Mouse (Mus musculus) heart, embryonic 14.5 days (tissue): ENCODE measurements at regions not wholly inside any gene's neighbourhood (a gene's known extent, or its start where the extent isn't known, plus 50 kb on each side); places are given as distances from the start of the nearest gene placed in this dataset.

Experiments used
- ATAC-seq: fragments of 200-750 bp; cut with Nextera tagmentation; 2 replicates; pipeline ENCODE4 v1.8.0; 2017; ENCODE audit warnings: low read depth, moderate TSS enrichment; ENCODE audit not compliant: insufficient number of reproducible peaks, insufficient read depth, low FRiP score
- H3K27ac ChIP-seq, 2 experiments: fragments of 200-500 bp in 1 of 2; fragments of 300-500 bp in 1 of 2; sonication (generic) in 1 of 2; replicated peaks in 1 of 2; 2 replicates each; pipeline ENCODE4 v1.5.1; 2012 to 2014; ENCODE audit warnings: low read depth in 2 of 2, low read length in 2 of 2, control low read depth in 1 of 2, mild to moderate bottlenecking in 1 of 2, mixed read lengths in 1 of 2; ENCODE audit not compliant: control insufficient read depth in 1 of 2, insufficient read depth in 1 of 2
- H3K27me3 ChIP-seq: fragments of 300-500 bp; sonication (generic); 2 replicates; pipeline ENCODE4 v1.6.1; 2014; ENCODE audit warnings: mild to moderate bottlenecking, low read length, control low read depth; ENCODE audit not compliant: control insufficient read depth, insufficient read depth
- H3K36me3 ChIP-seq: fragments of 300-500 bp; sonication (generic); 2 replicates; pipeline ENCODE4 v1.6.1; 2014; ENCODE audit warnings: mild to moderate bottlenecking, control low read depth, low read length, mixed read lengths; ENCODE audit not compliant: control insufficient read depth, insufficient read depth
- H3K4me1 ChIP-seq, 2 experiments: fragments of 200-500 bp in 1 of 2; fragments of 300-500 bp in 1 of 2; sonication (generic) in 1 of 2; 2 replicates each; pipeline ENCODE4 v1.6.1; 2012 to 2014; ENCODE audit warnings: low read length in 2 of 2, control low read depth in 1 of 2, mixed read lengths in 1 of 2; ENCODE audit not compliant: control insufficient read depth in 2 of 2, insufficient read depth in 2 of 2
- H3K4me2 ChIP-seq: fragments of 300-500 bp; sonication (generic); 2 replicates; pipeline ENCODE4 v1.6.1; 2014; ENCODE audit warnings: mild to moderate bottlenecking, low read length
- H3K4me3 ChIP-seq, 2 experiments: fragments of 200-500 bp in 1 of 2; fragments of 300-500 bp in 1 of 2; sonication (generic) in 1 of 2; 2 replicates each; pipeline ENCODE4 v1.5.1; 2012 to 2014; ENCODE audit warnings: low read length in 2 of 2, mild to moderate bottlenecking in 2 of 2, control low read depth in 1 of 2, low read depth in 1 of 2, moderate library complexity in 1 of 2; ENCODE audit not compliant: control insufficient read depth in 1 of 2, insufficient read depth in 1 of 2
- H3K9ac ChIP-seq: fragments of 300-500 bp; sonication (generic); 2 replicates; pipeline ENCODE4 v1.6.1; 2014; ENCODE audit warnings: mild to moderate bottlenecking, low read length
- H3K9me3 ChIP-seq: fragments of 300-500 bp; sonication (generic); 2 replicates; pipeline ENCODE4 v1.6.1; 2016; ENCODE audit warnings: low read length, control low read depth; ENCODE audit not compliant: control insufficient read depth
- WGBS: fragments of 180-500 bp; shearing (Covaris S2); extraction: QIAGEN DNeasy Blood & Tissue Kit; methylation state at CpG from one replicate; pipeline ENCODE4 v1.1.7; 2014; 5-methylcytosine and 5-hydroxymethylcytosine counted together

DNA sequence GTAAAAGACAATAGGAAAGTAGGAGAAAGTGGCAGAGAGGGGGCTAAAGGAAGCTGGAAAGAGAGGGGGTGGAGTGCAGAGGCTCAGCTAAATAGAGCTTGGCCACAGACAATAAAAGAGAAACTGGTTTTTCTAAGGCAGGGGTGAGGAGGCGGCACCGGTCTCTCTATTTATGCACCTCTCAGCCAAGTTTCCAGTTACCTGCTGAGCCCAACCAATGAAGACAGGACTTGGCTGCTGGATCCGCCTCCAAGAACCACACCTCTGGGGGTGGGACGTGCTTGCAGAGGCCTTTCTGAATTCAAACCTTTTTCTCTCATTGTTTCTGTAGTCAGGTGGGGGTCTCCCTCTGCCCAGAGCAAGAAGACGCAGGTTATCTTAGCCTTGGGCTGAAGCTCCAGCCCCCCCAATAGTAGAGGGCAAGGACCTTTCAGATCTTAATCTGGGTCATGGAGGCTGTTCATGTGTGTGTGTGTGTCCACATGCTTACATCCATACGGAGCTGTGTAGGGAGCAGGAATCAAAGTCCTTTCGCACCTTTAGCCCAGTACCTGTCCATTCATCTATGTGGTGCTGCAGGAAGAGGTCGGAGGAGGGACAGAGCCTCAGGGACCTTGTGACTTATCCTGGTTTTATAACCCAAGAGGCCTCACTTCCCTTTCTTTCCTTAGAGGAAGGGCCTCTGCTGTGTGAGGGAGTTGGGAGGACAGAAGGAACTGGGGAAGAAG is 140.1 kb upstream of the Camk1g start:
- H3K27me3 ChIP-seq, result no peaks in the 10 kb centered on the region
- no peak overlapping the region for H3K9ac ChIP-seq
- H3K27ac ChIP-seq, result no peak overlapping the region
- peaks cover 0 to 2% of the 10 kb centered on the region in 2 experiments; a peak in 1 of 4 replicates for H3K4me1 ChIP-seq
- no peak overlapping the region for H3K4me2 ChIP-seq
- no peak for ATAC-seq
- 58% methylated on average over 8 of the region's 8 CpGs for WGBS
- H3K36me3 ChIP-seq, result no peaks in the 10 kb centered on the region
- H3K4me3 ChIP-seq, result no peak overlapping the region
- H3K9me3 ChIP-seq, result no peaks in the 10 kb centered on the region

DNA sequence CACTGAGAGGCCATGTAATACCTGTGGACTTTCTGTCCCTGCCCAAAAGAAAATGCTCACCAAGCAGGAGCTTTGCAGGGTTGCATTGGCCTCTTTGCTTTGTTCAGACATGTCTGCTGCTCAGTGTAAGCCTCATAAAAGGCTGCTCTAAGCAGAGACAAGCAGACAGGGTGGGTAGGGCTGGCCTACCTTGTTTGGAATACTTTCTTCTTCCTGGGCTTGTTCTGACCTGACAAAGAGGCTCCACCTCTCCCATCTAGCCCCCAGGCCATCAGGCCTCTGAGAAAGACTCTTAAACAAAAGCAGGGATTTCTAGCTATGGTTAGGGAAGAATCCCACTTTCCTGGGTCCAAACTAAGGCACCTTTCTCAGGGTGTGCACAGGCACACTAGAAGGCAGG is 138.2 kb upstream of the Camk1g start:
- no peak overlapping the region for H3K4me3 ChIP-seq
- no peak overlapping the region for H3K27ac ChIP-seq
- no peak overlapping the region for H3K9ac ChIP-seq
- H3K36me3 ChIP-seq, result no peaks in the 10 kb centered on the region
- ATAC-seq, result no peak
- no peak overlapping the region for H3K4me2 ChIP-seq
- no peaks in the 10 kb centered on the region for H3K27me3 ChIP-seq
- no peaks in the 10 kb centered on the region for H3K9me3 ChIP-seq
- H3K4me1 ChIP-seq, result no peaks in the 10 kb centered on the region; a peak in 1 of 4 replicates

DNA sequence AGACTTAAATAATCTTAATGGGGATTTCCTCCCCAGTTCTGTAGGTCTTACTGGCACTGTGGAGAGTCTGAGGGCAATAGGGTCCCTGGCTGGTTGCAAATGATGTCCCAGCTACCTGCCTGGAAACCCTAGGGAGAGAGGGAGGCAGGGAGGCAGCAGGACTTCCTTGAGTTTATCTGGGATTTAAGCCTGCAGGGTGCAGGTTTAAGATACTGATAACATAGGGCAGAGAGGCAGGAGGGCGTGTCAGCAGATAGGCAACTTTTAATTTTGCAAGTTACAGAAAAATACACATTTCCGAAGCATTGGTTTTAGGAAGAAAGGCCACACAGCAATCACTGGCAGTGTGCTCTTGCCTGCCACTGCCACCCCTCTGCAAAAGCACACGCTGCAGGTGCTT is 136.9 kb upstream of the Camk1g start:
- Histone ChIP-seq H3K4me3 (no peak overlapping the region), H3K36me3 (no peaks in the 10 kb centered on the region), H3K4me1 (no peaks in the 10 kb centered on the region; a peak in 1 of 4 replicates), H3K27ac (no peak overlapping the region), H3K9ac (no peak overlapping the region), H3K27me3 (no peaks in the 10 kb centered on the region), H3K4me2 (no peak overlapping the region), H3K9me3 (no peaks in the 10 kb centered on the region)
- ATAC-seq, result no peak
- WGBS, result 64% methylated on average over 3 of the region's 3 CpGs

DNA sequence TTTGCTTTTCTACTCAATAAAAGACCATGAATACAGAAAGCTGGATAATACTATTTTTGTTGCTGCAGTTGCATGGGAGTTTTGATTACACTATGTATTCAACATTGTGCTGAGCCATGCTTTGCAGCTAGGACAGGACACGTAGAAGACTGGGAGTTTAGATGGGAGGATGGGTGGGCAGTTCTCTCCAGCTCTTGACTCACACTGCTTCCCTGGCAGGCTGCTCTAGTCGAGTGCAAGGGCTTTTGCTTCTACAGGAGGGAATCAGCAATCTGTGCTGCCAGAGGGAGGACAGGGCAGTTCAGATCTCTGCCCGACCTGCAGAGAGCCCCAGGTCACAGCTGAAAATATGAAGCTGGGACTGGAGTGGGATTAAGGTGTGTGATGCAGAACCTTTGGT is 135.3 kb upstream of the Camk1g start:
- no peak for ATAC-seq
- Histone ChIP-seq H3K4me1 (no peaks in the 10 kb centered on the region; a peak in 1 of 4 replicates), H3K27ac (no peak overlapping the region), H3K4me2 (no peak overlapping the region), H3K9ac (no peak overlapping the region), H3K9me3 (no peaks in the 10 kb centered on the region), H3K4me3 (no peak overlapping the region), H3K27me3 (no peaks in the 10 kb centered on the region), H3K36me3 (no peaks in the 10 kb centered on the region)
- 28% methylated on average over 3 of the region's 3 CpGs for whole genome bisulfite sequencing

DNA sequence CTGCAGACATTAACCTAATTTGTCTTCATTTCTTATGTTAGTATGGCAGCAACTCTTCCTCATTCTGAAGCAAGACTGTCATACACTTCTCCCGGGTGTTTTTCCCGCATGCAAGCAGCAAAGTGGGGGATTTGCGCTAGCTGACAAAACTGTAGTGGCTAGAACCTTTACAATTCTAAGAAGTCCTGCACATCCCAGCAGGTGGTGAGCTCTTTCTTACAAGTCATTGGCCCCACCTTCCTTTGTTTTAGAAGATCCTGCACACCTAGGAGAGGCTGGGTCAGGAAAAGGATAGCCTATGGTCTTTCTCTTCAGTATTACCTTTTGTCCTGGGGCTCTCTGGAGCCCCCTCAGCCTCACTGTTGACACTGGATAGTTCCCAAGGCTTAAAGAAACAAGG is 134.5 kb upstream of the Camk1g start:
- Histone ChIP-seq H3K9ac (no peak overlapping the region), H3K27me3 (no peaks in the 10 kb centered on the region), H3K27ac (no peak overlapping the region), H3K4me3 (no peak overlapping the region), H3K4me1 (no peaks in the 10 kb centered on the region), H3K9me3 (no peaks in the 10 kb centered on the region), H3K4me2 (no peak overlapping the region), H3K36me3 (no peaks in the 10 kb centered on the region)
- ATAC-seq, result no peak
- WGBS, result 67% methylated on average over 3 of the region's 3 CpGs

DNA sequence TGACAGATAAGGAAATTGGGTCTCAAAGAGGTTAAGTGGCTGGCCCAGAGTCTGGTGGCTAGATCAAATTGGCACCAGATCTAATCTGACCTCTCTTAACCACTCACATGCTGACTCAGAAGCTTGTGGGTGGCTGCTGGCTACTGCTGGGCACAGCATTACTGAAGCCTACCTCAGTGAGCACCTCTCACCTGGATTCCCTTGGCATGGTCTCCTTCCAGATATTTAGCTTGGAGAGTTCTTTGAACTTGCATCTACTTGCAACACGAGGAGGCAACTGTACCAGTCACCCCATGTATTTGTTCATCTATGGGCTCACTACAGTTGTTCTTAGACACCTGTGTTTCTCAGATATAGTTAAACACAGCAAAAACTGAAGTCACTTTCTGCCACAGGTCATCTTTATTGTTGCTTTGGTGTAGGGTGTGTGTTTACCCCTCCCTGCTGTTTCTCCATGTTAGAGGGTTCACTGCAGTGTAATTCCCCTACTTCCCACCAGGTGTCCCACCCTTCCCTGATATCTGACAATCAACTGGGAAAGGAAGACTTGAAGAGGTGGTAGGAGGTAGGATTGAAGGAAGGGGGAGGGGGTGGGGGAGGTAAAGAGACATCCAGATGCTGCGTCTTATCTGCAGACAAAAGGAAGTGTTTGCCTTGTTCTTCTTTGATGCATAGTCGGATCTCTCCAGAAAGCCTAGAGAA is 133.7 kb upstream of the Camk1g start:
- 29% methylated on average over 3 of the region's 3 CpGs for WGBS
- Histone ChIP-seq H3K27ac (no peak overlapping the region), H3K4me1 (no peaks in the 10 kb centered on the region), H3K9ac (no peak overlapping the region), H3K4me2 (no peak overlapping the region), H3K36me3 (no peaks in the 10 kb centered on the region), H3K4me3 (no peak overlapping the region), H3K9me3 (no peaks in the 10 kb centered on the region), H3K27me3 (no peaks in the 10 kb centered on the region)
- 0 out of 2 replicates have a peak, but pooled peaks have one; percentile 50 for ATAC-seq

DNA sequence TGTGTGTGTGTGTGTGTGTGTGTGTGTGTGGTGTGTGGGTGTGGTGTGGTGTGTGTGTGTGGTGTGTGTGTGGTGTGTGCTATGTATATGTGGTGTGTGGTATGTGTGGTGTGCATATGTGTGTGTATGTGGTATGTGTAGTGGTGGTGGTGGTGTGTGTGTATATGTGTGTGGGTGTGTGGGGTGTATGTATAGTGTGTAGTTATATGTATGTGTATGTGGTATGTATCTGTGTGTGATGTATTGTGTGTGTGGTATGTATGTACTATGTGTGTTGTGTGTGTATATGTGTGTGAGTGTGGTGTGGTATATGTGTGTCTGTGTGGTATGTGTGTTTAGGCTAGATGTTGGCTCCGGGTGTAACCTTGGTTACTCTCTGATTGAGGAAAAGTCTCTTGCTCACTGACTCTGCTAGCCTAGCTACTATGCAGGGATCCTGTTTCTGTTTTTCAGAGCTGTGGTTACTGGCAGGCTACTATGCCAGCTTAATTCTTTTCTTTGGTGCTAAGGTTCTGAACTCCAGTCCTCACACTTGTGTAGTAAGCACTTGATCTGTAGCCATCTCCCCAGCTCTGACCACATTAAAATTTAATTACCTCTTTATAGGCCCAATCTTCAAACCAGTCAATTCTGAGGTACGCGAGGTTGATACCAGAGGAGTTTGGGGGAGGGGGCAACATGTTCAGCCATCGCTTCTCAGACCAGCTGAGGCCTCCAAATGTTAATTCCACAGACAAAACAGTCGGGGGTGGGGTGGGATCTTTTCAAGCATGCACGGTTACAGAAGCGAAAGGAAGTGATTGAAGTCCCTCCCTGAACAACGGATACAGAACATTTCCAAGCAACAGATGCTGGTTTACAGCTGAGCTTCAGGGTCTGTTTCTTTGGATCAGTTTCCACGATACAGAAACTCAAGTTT is 126.4 kb upstream of the Camk1g start:
- Histone ChIP-seq H3K36me3 (no peaks in the 10 kb centered on the region), H3K27me3 (no peaks in the 10 kb centered on the region), H3K27ac (no peak overlapping the region), H3K9me3 (no peaks in the 10 kb centered on the region), H3K4me2 (no peak overlapping the region), H3K4me3 (no peak overlapping the region), H3K9ac (no peak overlapping the region), H3K4me1 (no peaks in the 10 kb centered on the region)
- 66% methylated on average over 9 of the region's 9 CpGs for WGBS
- ATAC-seq, result no peak
